Mouse (Mus musculus) layer of hippocampus, adult 11-12 months (tissue): ENCODE results near the gene Galr2.

Experiments
- DNase-seq: peaks from one replicate; pipeline ENCODE4 v3.0.0; 2022; ENCODE audit warnings: low spot score

Galr2 gene

DNA sequence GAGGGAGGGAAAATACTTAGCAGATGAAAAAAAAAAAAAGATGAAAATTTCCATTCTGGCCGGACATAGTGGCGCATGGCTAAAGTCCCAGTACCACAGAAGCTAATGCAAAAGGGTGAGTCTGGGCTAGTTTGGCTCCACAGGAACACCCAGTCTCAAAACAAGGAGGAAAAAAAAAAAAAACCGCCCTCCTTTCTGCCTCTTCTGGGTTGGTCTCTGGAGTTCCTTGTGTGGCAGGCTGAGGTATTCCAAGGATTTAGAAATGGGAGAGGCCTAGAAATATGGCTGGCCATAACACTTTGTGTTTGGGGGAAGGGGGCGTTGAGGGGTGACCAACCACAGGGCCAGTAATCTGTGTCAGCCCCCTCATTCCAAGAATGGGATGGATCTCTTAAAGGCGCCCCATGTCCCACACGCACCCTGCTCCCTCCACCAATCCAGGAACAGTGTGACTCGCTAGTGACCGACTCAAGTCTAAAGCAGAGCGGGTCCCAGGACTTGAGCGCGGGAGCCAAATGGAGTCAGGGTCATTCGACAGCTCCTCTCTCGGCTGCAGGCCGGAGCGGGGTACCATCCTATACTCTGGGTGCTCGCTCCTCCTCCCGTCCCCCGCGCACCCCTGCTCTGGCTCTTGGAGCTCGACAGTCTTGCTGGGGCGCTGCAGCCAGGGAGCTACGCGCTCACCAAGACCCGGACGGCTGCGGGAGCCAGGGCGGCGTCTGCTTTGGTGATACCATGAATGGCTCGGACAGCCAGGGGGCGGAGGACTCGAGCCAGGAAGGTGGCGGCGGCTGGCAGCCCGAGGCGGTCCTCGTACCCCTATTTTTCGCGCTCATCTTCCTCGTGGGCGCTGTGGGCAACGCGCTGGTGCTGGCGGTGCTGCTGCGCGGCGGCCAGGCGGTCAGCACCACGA lies at the start of gene Galr2:
TSS of gene Galr2 (plus strand) at position 189 of the 913 bp plus-strand sequence.
- DNase-seq = no peak

DNA sequence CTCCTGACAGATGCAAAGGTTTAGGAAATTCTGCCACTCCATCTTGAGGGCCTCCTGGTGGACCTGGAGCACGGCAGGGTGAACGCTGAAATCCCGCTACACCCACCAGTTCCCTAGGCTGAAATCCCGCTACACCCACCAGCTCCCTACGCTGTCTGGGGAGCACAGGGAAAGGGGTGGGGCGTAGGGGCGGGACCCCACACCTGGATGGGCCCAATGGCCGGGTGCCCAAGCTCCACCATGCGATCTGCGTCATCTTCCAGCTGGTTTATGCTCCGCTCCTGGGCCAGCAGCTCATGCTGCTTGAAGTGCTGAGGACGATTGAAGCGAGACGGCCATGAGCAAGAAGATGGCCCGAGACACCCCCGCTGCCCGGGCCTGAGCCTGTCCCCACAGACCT lies 48.3 kb upstream of the Galr2 start:
- DNase-seq = no peak

DNA sequence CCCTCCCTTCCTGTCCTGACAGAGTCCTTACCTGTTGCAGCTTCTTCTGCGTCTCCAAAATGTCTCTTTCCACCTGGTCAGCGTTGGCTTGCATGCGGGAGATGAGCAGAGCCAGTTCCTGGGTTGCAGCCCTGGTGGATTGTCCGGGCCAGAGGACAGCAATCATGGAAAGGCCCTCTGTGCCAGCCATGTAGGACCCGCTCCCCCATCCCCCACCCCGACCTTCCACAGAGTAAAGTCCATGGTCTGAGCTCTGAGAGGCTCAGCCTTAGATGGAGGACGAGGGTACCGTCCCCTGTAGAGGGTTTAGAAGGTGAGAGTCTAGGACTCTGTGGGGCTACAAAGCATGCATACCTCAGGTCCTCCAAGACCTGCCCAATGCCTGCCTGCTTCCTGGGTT lies 45.8 kb upstream of the Galr2 start:
- DNase-seq = no peak

DNA sequence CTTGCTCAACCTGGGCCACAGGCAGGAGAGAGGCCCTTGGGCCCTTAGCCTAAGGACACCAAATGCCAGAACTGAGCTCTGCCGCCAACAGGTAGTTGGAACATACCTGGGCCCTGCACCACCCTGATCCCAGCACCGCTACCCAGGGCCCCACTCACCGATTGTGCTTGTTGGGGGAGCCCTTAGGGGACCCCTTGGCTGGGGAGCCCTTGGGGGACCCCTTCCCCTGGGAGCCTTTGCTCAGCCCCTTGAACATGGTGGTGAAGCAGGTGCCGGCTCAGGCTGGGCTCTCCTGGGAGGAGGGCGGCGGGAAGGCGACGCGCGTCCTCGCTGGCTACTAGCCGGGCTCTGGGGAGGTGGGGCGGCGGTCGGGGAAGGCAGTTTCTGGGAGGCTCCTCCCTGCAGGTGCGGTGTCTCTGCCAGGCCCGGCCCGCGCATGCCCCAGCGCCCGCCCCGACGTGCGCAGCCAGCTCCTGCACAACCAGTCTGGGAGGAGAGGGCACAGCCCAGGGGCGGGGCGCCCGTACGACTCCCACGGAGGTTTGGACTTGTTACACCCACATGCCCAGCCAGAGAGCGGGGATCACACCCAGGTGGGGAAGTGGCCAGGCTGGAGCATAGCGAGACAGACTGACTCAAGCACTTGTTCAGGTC lies 42.9 kb upstream of the Galr2 start, which contains the start of gene Evpl:
TSS of gene Evpl (minus strand) at position 336 of the 654 bp plus-strand sequence.
- no peak for DNase-seq

DNA sequence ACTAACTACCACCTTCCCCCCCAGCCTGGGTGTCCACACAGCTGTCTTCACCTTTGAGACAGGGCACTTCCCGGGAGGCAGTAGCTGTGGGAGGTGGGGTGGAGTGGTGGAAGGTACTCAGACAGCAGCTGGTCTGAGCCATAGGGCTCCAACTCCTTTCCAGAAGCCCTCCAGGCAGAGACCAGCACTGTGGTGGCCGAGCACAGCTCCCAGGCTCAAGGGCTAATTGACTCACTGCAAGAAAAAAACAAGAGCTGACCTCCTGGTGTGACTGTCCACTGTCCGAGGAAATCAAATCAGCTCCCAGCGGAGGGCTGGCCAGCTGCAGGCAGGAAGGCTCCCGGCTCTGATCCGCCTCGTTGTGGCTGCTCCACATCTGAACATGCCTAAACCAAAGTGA lies 40.9 kb upstream of the Galr2 start:
- DNase-seq = no peak

DNA sequence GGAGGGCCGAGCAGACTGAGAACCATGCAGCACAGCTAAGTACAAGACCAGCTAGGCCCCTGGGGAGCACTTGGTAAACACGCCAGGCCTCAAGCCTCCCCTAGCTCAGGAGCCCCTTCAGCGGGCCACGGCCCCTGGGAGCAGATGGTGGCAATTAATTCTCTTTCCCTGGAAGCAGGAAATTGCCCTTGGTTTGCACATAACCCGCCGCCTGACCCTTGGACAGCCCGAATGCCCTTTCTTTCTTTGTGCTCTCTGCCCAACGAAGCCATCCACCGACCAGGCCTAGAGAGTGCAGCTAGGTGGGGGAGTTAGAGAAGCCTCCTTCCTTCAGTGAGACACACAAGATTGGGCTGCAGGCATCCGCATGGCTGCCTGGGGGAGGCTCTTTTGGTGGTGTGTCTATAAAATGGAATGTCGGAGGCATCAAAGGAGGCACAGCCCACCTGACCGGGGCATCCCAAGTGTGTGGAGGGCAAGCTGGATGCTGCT lies 38.9 kb upstream of the Galr2 start:
- DNase-seq = no peak

DNA sequence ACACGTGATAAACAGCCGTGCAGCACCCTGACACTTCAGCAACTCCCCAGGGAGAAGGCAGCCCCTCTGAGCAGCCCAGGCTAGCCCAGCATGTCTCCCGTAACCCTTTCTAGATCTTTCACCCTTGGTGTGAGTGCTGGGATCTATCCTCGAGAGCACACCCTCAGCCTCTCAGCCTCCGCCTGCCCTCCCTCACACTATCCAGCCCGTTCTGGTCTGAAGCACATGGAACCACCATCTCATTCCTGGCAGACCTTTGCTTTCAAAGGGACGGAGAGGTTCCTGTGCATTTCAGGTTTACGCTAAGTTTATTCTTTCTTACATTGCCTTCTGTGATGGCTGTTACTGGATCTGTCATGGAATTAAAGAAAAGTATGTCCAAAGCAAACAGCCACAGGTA lies 36.2 kb upstream of the Galr2 start:
- DNase-seq = no peak

DNA sequence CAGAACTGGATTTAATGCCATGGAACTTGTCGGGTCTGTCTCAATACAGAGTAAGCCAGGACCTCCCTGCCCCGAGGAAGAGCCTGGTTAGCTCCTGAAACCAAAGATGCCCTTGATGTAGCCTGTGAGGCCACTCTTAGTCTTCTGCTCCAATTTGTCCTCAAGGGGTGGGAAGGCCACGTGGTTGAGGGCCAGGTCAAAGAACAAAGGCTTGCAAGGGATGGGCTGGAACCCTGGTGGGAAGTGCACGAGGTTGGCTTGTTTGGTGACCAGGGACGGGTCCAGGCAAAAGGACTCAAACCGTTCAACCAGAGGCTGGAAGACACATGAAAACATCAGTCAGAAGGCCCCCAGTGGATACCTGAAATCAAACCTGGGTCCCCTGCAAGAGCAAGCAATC lies 35.1 kb upstream of the Galr2 start:
- no peak for DNase-seq

DNA sequence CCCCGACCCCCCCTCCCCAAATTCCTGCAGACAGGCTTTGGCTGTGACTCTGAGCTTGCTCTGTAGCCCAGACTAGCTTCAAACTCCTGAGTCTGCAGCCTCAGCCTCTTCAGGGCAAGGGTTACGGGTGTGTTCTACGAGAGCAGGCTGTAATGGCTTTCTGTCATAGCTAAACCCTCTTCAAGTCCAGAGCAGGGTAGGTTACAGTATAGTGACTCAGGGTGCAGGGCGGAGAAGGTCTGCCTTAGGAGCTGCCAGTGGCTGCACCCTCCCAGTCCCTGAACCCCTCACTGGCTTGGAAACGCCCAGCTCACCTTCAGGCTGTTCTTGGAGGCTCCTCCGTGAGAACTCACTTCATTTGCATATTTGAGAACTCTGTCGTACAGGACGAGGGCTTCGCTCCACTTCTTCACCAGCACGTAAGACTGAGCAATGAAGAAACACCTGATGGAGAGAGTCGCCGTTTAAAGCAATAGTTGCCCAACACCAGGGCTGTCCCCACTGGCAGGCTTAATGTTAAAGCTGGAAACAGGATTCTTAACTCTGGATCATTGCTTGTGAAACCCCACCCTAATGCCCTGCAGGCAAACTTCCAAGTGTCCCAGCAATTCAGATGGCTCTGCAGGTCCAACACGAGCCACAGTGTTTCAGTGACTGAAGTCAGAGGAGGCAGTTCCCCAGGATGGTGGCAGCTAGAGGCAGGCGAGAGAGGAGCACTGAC lies 33.1 kb upstream of the Galr2 start:
- DNase-seq = no peak

DNA sequence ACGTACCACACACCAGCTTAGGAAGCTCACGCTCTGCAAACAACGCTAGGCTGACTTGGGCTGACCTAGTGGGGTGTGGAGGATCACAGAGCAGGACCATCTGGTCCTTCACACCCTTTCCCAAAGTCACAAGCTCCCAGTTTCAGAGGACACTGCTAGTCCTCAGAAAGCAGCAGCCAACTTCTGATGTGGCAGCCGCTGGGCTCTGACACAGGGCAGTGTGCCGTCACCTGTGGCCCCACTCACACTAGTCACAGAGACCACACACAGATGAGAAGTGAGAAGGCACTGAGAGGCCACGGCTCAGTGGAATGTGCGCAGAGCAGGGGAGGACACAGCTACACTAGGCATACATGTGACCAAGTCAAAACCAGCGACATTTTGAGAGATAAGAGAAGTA lies 29.8 kb upstream of the Galr2 start:
- DNase-seq = no peak

DNA sequence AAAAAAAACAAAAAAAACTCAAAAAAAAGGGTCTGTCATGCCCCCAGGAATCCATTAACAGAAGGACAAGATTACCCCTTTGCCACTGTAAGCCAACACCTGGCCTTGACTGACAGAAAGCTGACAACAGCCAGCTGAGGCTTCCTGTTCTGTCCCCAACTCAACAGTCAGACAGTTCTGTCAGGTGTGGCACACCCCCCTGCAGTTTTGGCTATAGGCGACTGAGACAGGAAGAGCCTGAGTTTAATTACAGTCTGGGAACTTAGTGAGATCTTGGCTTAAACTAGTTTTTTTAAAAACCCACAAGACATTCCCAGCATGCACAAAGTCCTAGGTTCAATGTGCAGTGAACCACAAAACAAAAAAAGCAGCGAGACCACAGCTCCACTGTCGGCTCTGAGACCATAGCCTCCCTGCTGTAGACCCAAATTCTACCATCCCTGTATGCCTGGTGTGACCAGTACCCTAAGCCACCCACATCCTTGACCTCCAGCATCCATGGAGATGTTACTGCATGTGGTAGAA lies 27.6 kb upstream of the Galr2 start:
- no peak for DNase-seq

DNA sequence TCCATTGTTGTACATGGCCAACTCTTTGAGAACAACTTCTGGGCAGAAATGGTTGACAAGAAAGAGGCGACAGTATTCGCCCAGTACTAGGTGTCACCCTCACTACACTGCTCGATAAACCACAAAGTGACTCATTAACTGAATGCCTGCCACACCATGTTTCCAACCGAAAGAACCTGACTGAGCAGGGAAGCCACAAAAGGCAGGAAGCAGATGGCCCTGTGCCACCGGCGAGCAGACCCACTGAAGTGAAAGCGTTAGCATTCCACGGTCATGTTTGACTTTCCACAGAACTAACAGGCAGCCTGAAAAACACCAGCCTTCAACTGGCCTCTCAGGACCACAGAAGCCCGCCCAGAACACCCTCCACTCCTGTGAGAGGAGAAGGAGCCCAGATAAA lies 26.1 kb upstream of the Galr2 start:
- no peak for DNase-seq

DNA sequence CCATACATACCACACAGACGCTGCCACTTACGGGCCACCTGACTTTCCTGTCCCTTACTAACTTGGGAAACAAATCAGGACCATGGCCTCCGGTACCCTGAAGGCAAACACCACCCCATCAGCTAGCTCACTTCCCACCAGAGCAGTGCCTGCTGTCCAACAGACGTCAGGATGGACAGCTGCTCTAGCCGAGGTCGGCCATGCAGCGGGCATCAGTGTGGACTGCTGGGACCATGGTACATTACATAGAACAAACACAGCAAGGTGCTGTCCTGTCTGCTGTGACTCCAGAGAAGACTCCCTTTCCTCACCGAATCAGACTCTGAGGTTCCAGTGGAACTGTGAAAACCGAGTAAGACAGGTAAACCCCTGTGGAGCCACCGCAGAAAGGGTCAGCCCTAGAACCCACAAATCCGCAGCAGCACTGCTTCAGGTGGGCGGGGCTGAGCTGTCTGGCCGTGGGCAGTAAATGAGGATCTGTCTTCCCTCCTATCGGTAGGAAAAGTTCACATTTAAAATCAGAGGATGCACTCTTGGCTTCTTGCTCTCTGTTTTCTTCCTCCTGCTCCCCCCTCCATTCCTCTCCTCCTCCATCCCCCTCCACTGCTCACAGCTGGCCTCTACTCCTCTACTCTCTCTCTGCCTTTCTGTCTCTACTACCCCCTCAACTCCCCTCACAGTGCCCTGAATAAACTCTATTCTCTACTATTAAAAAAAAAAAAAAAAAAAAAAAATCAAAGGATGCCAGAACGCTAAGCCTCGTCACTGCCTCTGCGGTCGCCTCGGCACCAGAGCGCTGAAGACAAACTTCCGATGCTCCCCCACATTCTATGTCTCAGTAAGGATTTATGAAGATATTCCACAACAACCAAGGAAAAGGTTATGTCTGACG lies 25.4 kb upstream of the Galr2 start:
- DNase-seq = no peak

DNA sequence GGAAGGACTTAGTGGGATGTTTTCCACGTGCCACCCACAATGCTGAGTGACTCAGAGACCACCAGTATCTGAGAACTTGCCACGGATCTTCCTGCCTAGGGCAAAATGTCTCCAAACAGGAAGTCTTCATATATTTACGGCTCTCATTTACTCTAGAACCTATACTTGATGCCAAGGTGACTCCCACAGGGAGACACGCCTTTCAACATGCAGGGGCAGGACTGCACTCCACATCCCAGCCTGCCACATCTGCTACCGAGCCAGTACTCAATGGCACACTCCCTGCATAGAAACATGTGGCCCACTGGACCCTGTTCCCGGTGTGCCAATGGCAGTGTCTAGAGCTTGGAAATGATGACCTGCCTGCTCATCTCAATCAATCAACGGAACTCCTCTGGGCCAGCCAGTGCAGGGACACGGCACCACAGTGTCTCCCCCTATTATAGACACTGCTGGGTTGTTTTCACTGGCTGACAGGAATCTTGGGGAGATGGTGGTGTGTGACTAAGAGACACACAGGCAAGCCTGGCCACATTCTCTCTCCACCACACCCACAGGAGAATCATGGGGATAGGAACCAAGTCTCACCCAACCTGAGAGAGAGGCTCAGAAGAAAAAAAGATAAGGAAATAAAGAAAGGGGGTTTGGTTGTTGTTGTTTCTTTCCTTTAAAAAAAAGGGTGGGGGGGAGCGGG lies 24.6 kb upstream of the Galr2 start:
- no peak for DNase-seq

DNA sequence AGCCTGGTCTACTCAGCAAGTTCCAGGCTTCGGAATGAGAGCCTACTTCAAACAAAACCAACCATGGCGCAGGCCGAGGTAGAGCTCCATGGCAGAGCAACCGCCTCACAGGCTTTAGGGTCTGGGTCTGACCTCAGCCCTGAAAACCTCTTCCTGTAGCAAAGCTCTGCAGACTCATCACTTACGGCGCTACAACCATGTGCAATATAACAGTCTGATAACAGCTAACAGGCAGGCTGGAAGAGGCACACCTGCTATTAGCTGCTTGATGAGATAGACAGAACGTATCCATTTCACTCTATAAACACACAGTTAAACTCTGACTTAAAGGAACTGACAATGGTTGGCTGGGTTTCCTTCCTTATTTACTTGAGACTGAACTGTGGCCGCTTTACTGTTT lies 21.3 kb upstream of the Galr2 start:
- DNase-seq = no peak

DNA sequence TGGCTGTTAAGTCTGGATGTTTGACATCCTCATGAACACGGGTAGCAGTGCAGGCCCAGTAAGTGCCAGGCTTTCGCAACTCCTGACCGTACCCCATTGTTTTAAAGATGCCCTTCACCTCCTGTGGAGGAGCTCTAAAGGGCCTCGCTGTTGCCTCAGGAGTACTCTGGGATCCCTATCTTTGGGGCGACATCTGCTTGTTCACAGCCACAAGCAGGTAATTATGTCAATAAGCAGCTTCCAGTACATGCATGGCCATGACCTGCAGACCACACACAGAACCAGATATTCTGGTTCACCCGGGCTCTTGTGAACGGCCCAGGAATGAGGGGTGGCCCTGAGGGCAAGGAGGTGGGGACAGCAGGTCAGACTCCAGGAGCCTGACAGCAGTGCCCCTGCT lies 20.5 kb upstream of the Galr2 start:
- DNase-seq = no peak

DNA sequence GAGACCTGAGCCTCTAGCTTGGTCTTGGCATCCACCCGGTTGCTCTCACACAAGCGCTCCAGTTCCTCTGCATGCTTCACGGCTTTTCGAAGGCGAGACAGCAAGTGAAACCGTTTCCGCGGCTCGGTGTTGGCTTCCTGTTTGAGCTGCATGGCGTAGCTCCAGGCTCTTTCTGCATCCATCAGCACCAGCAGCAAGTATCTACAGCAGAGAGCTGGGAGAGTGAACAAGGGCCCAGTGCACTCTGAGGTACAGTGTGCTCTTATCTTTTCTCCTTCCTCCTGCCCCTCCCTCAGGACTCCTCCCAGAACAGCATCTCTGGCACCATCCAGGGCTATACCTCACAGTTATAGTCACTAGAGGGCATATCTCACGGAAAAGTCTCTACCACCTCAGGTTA lies 15.4 kb upstream of the Galr2 start:
- no peak for DNase-seq

DNA sequence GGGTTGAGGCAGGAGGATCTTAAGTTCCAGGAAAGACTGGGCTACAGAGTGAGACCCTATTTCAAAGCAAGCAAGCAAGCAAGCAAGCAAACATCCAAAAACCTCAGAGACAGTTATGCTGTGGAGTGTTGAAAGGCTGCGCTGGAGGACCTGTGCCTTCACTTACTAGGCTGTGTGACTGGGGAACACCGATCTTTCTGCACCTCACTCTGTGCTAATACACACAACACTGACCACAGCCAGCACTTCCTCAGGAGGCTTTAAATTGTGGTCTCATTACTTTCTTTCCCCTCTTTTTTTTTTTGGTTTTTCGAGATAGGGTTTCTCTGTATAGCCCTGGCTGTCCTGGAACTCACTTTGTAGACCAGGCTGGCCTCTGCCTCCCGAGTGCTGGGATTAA lies 14.9 kb upstream of the Galr2 start:
- DNase-seq = no peak

DNA sequence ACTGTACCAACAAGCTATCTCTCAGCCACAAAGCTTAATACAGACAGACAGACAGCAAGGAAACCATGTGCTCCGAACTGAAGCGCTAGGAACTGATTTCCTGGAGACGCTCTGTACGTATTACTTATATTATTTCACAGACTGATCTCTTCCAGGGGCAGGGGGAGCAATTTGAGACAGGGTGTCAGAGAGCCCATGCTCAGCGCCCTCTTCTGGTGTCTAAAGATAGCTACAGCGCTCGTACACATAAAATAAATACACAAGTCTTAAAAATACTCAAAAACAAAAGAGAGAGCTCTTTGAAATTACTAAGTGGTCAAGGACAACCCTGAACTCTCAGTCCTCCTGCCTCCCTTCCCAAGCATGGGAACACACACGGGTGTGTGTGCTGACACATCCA lies 13.1 kb upstream of the Galr2 start:
- DNase-seq = no peak

DNA sequence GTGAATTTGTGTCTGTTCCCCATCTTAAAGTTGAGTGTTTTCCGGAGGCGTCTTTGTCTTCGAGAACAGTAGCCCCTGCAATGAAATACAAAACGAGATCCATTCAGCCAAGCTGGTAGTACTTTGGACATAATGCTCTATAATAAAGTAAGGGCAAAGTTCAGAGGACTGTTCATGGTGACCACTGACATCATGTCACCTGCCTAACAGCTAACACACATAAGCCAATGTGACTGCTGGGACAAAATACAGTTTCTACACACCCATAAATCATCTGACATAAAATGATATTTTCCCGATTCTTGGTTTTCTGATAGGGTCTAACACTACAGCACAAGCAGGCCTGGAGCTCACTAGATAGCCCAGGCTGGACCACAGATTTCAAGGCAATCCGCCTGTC lies 12.4 kb upstream of the Galr2 start:
- DNase-seq = no peak

DNA sequence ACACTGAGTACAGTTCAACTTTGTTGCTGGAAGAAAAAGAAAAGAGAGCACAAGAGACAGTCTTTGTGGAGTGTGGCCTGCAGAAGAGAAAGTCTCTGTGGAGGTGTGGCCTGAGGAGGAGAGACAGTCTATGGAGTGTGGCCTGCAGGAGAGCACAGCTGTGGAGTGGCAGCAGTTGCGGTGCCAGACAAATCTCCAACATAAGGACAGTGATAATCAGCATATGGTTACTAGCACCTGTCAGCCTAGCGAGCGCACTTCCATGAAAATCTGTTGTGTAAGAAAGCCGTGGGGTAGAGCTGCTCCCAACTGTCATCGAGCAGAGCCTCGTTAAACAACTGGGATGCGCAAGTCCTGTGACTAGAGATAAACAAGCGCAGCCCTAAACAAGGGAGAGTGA lies 11.2 kb upstream of the Galr2 start:
- DNase-seq = no peak
